Mouse (Mus musculus) heart, embryonic 11.5 days (tissue): ENCODE results near the gene Gpr61. TPM values are rescaled to one million over a fixed set of nuclear protein-coding genes. Genes with fewer than 3 reads are reported as not detected.

ENCODE experiments used
- ATAC-seq: fragments of 200-750 bp; cut with Nextera tagmentation; replicated peaks from 2 replicates; pipeline ENCODE4 v1.8.0; 2017; ENCODE audit warnings: moderate library complexity; ENCODE audit not compliant: insufficient number of reproducible peaks, low FRiP score, low TSS enrichment
- H3K27ac ChIP-seq: fragments of 300-500 bp; sonication (generic); 2 replicates; pipeline ENCODE4 v1.5.1; 2014; ENCODE audit warnings: mild to moderate bottlenecking, low read depth, low read length
- H3K27me3 ChIP-seq: fragments of 300-500 bp; sonication (generic); 2 replicates; pipeline ENCODE4 v1.6.1; 2014; ENCODE audit warnings: mild to moderate bottlenecking, low read length, mixed read lengths; ENCODE audit not compliant: control insufficient read depth, insufficient read depth
- H3K36me3 ChIP-seq: fragments of 300-500 bp; sonication (generic); 2 replicates; pipeline ENCODE4 v1.6.1; 2014; ENCODE audit warnings: mild to moderate bottlenecking, low read length, moderate library complexity, mixed read lengths; ENCODE audit not compliant: control insufficient read depth, insufficient read depth
- H3K4me1 ChIP-seq: fragments of 300-500 bp; sonication (generic); 2 replicates; pipeline ENCODE4 v1.6.1; 2014; ENCODE audit warnings: low read length; ENCODE audit not compliant: control insufficient read depth, insufficient read depth
- H3K4me2 ChIP-seq: fragments of 300-500 bp; sonication (generic); 2 replicates; pipeline ENCODE4 v1.6.1; 2014; ENCODE audit warnings: mild to moderate bottlenecking, moderate library complexity
- H3K4me3 ChIP-seq: fragments of 300-500 bp; sonication (generic); 2 replicates; pipeline ENCODE4 v1.5.1; 2014; ENCODE audit warnings: low read depth, low read length
- H3K9ac ChIP-seq: fragments of 300-500 bp; sonication (generic); 2 replicates; pipeline ENCODE4 v1.6.1; 2014; ENCODE audit warnings: mild to moderate bottlenecking, low read depth, low read length, moderate library complexity
- H3K9me3 ChIP-seq: fragments of 300-500 bp; sonication (generic); replicated peaks from 2 replicates; pipeline ENCODE4 v1.6.1; 2016; ENCODE audit warnings: low read length; ENCODE audit not compliant: control insufficient read depth
- WGBS: fragments of 180-500 bp; shearing (Covaris S2); extraction: QIAGEN DNeasy Blood & Tissue Kit; methylation state at CpG from one replicate; pipeline ENCODE4 v1.1.7; 2014; ENCODE audit not compliant: insufficient replicate concordance; 5-methylcytosine and 5-hydroxymethylcytosine counted together
- polyA plus RNA-seq: library from polyadenylated mRNA; unstranded; fragments of >200 nt; fragmentation: Nextera tagmentation; extraction: Ambion mirVana; gene quantifications from 2 replicates; pipeline ENCODE4 v1.2.1, GENCODE M21; 2014

The Gpr61 gene
- polyA plus RNA-seq, 1 experiment from 2014 or later, result 0.16 TPM

GRCm38 (mm10) chr3:108185460-108186097, 30.9 kb upstream of the Gpr61 start:
- peak overlapping the region; percentile 88 for H3K4me2 ChIP-seq
- H3K9me3 ChIP-seq, result no peaks in the 10 kb centered on the region
- peaks cover 7% of the 10 kb centered on the region; the same call in 1 of the 2 replicates for H3K4me1 ChIP-seq
- no peak for ATAC-seq
- H3K4me3 ChIP-seq, result peak overlapping the region; percentile 74
- no peaks in the 10 kb centered on the region for H3K36me3 ChIP-seq
- WGBS, result 3% methylated on average over 16 of the region's 16 CpGs
- H3K27ac ChIP-seq, result no peak overlapping the region
- H3K9ac ChIP-seq, result peak overlapping the region; percentile 80; the same call in 1 of the 2 replicates
- peaks cover 21% of the 10 kb centered on the region for H3K27me3 ChIP-seq

DNA sequence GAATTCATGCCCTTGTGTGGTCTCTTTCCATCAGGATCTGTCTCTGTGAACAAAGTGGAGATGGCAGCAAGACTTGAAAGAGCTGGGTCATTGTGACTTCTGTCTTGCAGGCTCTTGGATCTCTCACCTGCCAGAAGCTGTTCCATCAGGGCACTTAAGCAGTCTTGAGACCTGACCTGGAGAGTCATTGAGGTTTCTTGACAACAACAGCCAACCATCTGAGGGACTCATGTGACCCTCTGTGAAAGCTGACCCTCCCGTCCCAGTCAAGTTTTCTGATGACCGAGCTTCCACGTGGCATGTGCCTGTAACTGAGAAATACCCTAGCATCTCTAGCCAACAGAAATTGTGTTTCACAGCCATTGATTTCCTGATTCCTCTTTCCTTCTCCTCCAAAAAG, 30.1 kb upstream of the Gpr61 start:
- no peak overlapping the region for H3K9ac ChIP-seq
- H3K4me3 ChIP-seq, result no peak overlapping the region
- no peaks in the 10 kb centered on the region for H3K9me3 ChIP-seq
- no peak for ATAC-seq
- H3K4me1 ChIP-seq, result peaks cover 5% of the 10 kb centered on the region; the same call in 1 of the 2 replicates
- no peaks in the 10 kb centered on the region for H3K36me3 ChIP-seq
- 67% methylated on average over 3 of the region's 3 CpGs for WGBS
- peaks cover 21% of the 10 kb centered on the region for H3K27me3 ChIP-seq
- H3K27ac ChIP-seq, result no peak overlapping the region
- H3K4me2 ChIP-seq, result no peak overlapping the region

- ATAC-seq, result no peak
- no peak overlapping the region for H3K4me3 ChIP-seq
- H3K27ac ChIP-seq, result no peak overlapping the region
- no peaks in the 10 kb centered on the region for H3K36me3 ChIP-seq
- WGBS, result 49% methylated on average over 2 of the region's 2 CpGs
- H3K4me2 ChIP-seq, result no peak overlapping the region
- H3K9ac ChIP-seq, result no peak overlapping the region
- no peaks in the 10 kb centered on the region for H3K4me1 ChIP-seq
- H3K27me3 ChIP-seq, result peaks cover 6% of the 10 kb centered on the region
- H3K9me3 ChIP-seq, result no peaks in the 10 kb centered on the region
Measured at GRCm38 (mm10) chr3:108180514-108180913, 25.8 kb upstream of the Gpr61 start.

GRCm38 (mm10) chr3:108178756-108179715, 24.4 kb upstream of the Gpr61 start:
- Histone ChIP-seq H3K36me3 (no peaks in the 10 kb centered on the region), H3K9ac (no peak overlapping the region), H3K4me2 (no peak overlapping the region), H3K4me1 (no peaks in the 10 kb centered on the region), H3K9me3 (no peaks in the 10 kb centered on the region), H3K27ac (no peak overlapping the region), H3K27me3 (peaks cover 3% of the 10 kb centered on the region; the same call in 1 of the 2 replicates), H3K4me3 (no peak overlapping the region)
- no peak for ATAC-seq
- 80% methylated on average over 7 of the region's 7 CpGs for WGBS

- H3K36me3 ChIP-seq, result no peaks in the 10 kb centered on the region
- H3K9ac ChIP-seq, result no peak overlapping the region
- no peak overlapping the region for H3K4me2 ChIP-seq
- peaks cover 3% of the 10 kb centered on the region; the same call in 1 of the 2 replicates for H3K27me3 ChIP-seq
- no peak for ATAC-seq
- no peak overlapping the region for H3K27ac ChIP-seq
- 27% methylated on average over 14 of the region's 14 CpGs for WGBS
- no peaks in the 10 kb centered on the region for H3K4me1 ChIP-seq
- H3K9me3 ChIP-seq, result no peaks in the 10 kb centered on the region
- H3K4me3 ChIP-seq, result no peak overlapping the region
Measured at GRCm38 (mm10) chr3:108174672-108175531, 20.2 kb upstream of the Gpr61 start.

GRCm38 (mm10) chr3:108169199-108169598, 14.5 kb upstream of the Gpr61 start:
- ATAC-seq, result no peak
- H3K4me3 ChIP-seq, result no peak overlapping the region
- H3K9me3 ChIP-seq, result no peaks in the 10 kb centered on the region
- H3K27me3 ChIP-seq, result 0 out of 2 replicates have a peak, but pooled peaks cover 3% of the 10 kb centered on the region
- H3K27ac ChIP-seq, result no peak overlapping the region
- peaks cover 4% of the 10 kb centered on the region for H3K4me1 ChIP-seq
- H3K36me3 ChIP-seq, result no peaks in the 10 kb centered on the region
- WGBS, result 40% methylated on average over 3 of the region's 3 CpGs
- no peak overlapping the region for H3K9ac ChIP-seq
- H3K4me2 ChIP-seq, result no peak overlapping the region

- H3K9me3 ChIP-seq, result no peaks in the 10 kb centered on the region
- H3K27me3 ChIP-seq, result 0 out of 2 replicates have a peak, but pooled peaks cover 3% of the 10 kb centered on the region
- H3K4me1 ChIP-seq, result peaks cover 4% of the 10 kb centered on the region
- no peak overlapping the region for H3K9ac ChIP-seq
- H3K4me2 ChIP-seq, result no peak overlapping the region
- no peak for ATAC-seq
- no peaks in the 10 kb centered on the region for H3K36me3 ChIP-seq
- no peak overlapping the region for H3K27ac ChIP-seq
- 52% methylated on average over 14 of the region's 14 CpGs for WGBS
- H3K4me3 ChIP-seq, result no peak overlapping the region
Measured at GRCm38 (mm10) chr3:108167499-108167898, 12.8 kb upstream of the Gpr61 start.
